ENCODE assay signal across 7 mouse cellular contexts in the genomic region with DNA sequence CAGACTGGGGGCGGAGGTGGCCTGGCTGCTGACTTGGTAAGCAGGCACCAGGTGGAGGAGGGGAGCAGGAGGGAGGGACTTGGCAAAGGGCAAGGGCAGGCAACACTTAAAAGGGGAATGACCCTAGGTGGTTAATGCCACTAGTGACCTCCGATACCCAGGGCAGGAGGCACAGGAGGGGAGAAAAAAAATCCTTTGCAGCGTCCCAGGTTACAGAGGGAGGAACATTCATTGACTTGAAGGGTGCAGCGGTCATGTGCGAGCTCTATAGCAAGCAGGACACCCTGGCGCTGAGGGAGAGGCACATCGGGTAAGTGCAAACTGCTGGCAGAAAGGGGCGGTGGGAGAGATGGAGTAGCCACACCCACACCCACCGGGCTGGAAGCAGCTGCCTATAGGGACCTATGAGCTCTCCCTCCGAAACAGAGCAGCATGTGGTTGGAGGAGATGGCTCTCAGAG. TPM values are rescaled to one million over a fixed set of nuclear protein-coding genes. Genes with fewer than 3 reads are reported as not detected.
A peak's percentile ranks its signal among the peaks of the same experiment; 100 is the strongest.
DNase-seq lines count a peak whose midpoint lies in the region; ATAC-seq and TF ChIP-seq lines count a peak whose summit lies in the region.

A gene (plus strand): TSS at position 10 of the 460 bp plus-strand sequence.

- no peak within 1 kb of the TSS for H3K27ac ChIP-seq in lung, embryonic 15.5 days
- H3K27ac ChIP-seq in forebrain, embryonic 14.5 days (ENCODE audit: low read depth, low read length): no peak within 1 kb of the TSS
- no peak within 1 kb of the TSS for H3K27ac ChIP-seq in kidney, postnatal 0 days
- H3K27ac ChIP-seq in neural tube, embryonic 11.5 days (ENCODE audit: low read depth, low read length): no peak within 1 kb of the TSS

- H3K36me3 ChIP-seq in lung, embryonic 15.5 days: no peaks in the 10 kb centered on the region
- H3K36me3 ChIP-seq in forebrain, embryonic 14.5 days (ENCODE audit: control insufficient read depth, insufficient read depth, low read length): no peaks in the 10 kb centered on the region
- no peaks in the 10 kb centered on the region for H3K36me3 ChIP-seq in kidney, postnatal 0 days (ENCODE audit: insufficient read depth, low read length)
- H3K36me3 ChIP-seq in neural tube, embryonic 11.5 days (ENCODE audit: control insufficient read depth, insufficient read depth, low read length): no peaks in the 10 kb centered on the region

- no peak for TF ChIP-seq CTCF in kidney, postnatal 0 days (IDR thresholded peaks at IDR 0.05; ENCODE audit: low read depth)

- 0 out of 2 replicates have a peak, but pooled peaks have one; percentile 49 for ATAC-seq in lung, embryonic 15.5 days (ENCODE audit: borderline replicate concordance, extremely low read depth, low FRiP score, low TSS enrichment)
- no peak for ATAC-seq in forebrain, embryonic 14.5 days
- peak; percentile 84 for ATAC-seq in kidney, postnatal 0 days (replicated peaks; ENCODE audit: low FRiP score, low read depth)
- peak; percentile 41; the same call in 1 of the 2 replicates for ATAC-seq in neural tube, embryonic 11.5 days (ENCODE audit: insufficient read depth, low FRiP score, low TSS enrichment)

- H3K9me3 ChIP-seq in lung, embryonic 15.5 days: no peaks in the 10 kb centered on the region
- no peaks in the 10 kb centered on the region for H3K9me3 ChIP-seq in forebrain, embryonic 14.5 days (replicated peaks; ENCODE audit: control insufficient read depth, low read length)
- H3K9me3 ChIP-seq in kidney, postnatal 0 days (replicated peaks; ENCODE audit: low read length): no peaks in the 10 kb centered on the region
- no peaks in the 10 kb centered on the region for H3K9me3 ChIP-seq in neural tube, embryonic 11.5 days (ENCODE audit: control insufficient read depth, low read length)

- H3K4me1 ChIP-seq in lung, embryonic 15.5 days: peaks cover 7% of the 10 kb centered on the region; the same call in 1 of the 2 replicates
- no peaks in the 10 kb centered on the region for H3K4me1 ChIP-seq in forebrain, embryonic 14.5 days (ENCODE audit: control insufficient read depth, insufficient read depth, low read length)
- H3K4me1 ChIP-seq in kidney, postnatal 0 days (replicated peaks; ENCODE audit: insufficient read depth, low read length): peaks cover 6% of the 10 kb centered on the region; the same call in 1 of the 2 replicates
- no peaks in the 10 kb centered on the region for H3K4me1 ChIP-seq in neural tube, embryonic 11.5 days (ENCODE audit: control insufficient read depth, insufficient read depth, low read length)

- peak within 1 kb of the TSS; percentile 52 for H3K4me2 ChIP-seq in lung, embryonic 15.5 days
- peak within 1 kb of the TSS; percentile 3; the same call in 1 of the 2 replicates for H3K4me2 ChIP-seq in forebrain, embryonic 14.5 days (ENCODE audit: low read length)
- peak within 1 kb of the TSS; percentile 47 for H3K4me2 ChIP-seq in kidney, postnatal 0 days (ENCODE audit: low read length)
- peak within 1 kb of the TSS; percentile 33 for H3K4me2 ChIP-seq in neural tube, embryonic 11.5 days (ENCODE audit: low read depth)

- no peak within 1 kb of the TSS for H3K9ac ChIP-seq in lung, embryonic 15.5 days
- H3K9ac ChIP-seq in forebrain, embryonic 14.5 days (ENCODE audit: low read length): no peak within 1 kb of the TSS
- no peak within 1 kb of the TSS for H3K9ac ChIP-seq in kidney, postnatal 0 days (ENCODE audit: low read depth, low read length)
- H3K9ac ChIP-seq in neural tube, embryonic 11.5 days (ENCODE audit: low read length): no peak within 1 kb of the TSS

- WGBS in lung, embryonic 15.5 days: 4% methylated on average over 10 of the region's 10 CpGs
- 1% methylated on average over 10 of the region's 10 CpGs for WGBS in forebrain, embryonic 14.5 days
- 4% methylated on average over 10 of the region's 10 CpGs for WGBS in kidney, postnatal 0 days
- WGBS in neural tube, embryonic 11.5 days: 4% methylated on average over 10 of the region's 10 CpGs

- 0 out of 2 replicates have a peak within 1 kb of the TSS, but pooled peaks have one; percentile 10 for H3K4me3 ChIP-seq in lung, embryonic 15.5 days
- H3K4me3 ChIP-seq in forebrain, embryonic 14.5 days (ENCODE audit: low read depth, low read length): no peak within 1 kb of the TSS
- H3K4me3 ChIP-seq in kidney, postnatal 0 days (replicated peaks; ENCODE audit: low read depth, low read length): peak within 1 kb of the TSS; percentile 14; the same call in 1 of the 2 replicates
- H3K4me3 ChIP-seq in neural tube, embryonic 11.5 days (ENCODE audit: low read depth, low read length): no peak within 1 kb of the TSS

- peaks cover 7% of the 10 kb centered on the region; the same call in 1 of the 2 replicates for H3K27me3 ChIP-seq in lung, embryonic 15.5 days
- H3K27me3 ChIP-seq in forebrain, embryonic 14.5 days (replicated peaks; ENCODE audit: control insufficient read depth, insufficient read depth, low read length): no peaks in the 10 kb centered on the region
- no peaks in the 10 kb centered on the region for H3K27me3 ChIP-seq in kidney, postnatal 0 days (ENCODE audit: insufficient read depth, low read length)
- no peaks in the 10 kb centered on the region for H3K27me3 ChIP-seq in neural tube, embryonic 11.5 days (ENCODE audit: control insufficient read depth, insufficient read depth, low read length)

- DNase-seq in lung, postnatal 4 days: no peak
- peak; percentile 18 for DNase-seq in forebrain, embryonic 14.5 days (ENCODE audit: low spot score)
- DNase-seq in kidney, postnatal 0 days (ENCODE audit: low spot score): peak; percentile 44
- peak; percentile 23 for DNase-seq in neural tube, embryonic 11.5 days (ENCODE audit: low spot score)
- DNase-seq in right cerebral cortex, postnatal 14 days: no peak
- no peak for DNase-seq in right cerebral cortex, postnatal 25 days

RNA-seq across cellular contexts. Expression of the gene that starts here (rescaled TPM):
- not detected in 2 replicates for polyA plus RNA-seq in lung, embryonic 15.5 days (2015; fragmentation: Nextera tagmentation; extraction: Ambion mirVana)
- not detected in 2 replicates for polyA plus RNA-seq in forebrain, embryonic 14.5 days (2014; fragmentation: Nextera tagmentation; extraction: Ambion mirVana)
- 6.7 and 7.6 TPM in 2 replicates for polyA plus RNA-seq in kidney, postnatal 0 days (2015; fragmentation: Nextera tagmentation; extraction: Ambion mirVana)
- polyA plus RNA-seq in neural tube, embryonic 11.5 days (2014; fragmentation: Nextera tagmentation; extraction: Ambion mirVana): not detected in 2 replicates

Comparison
In these comparisons a context has a peak if more than half of its experiments do, and no peak if none do; other contexts are left out.
1. Peak in ATAC-seq, H3K4me3 ChIP-seq and H3K4me2 ChIP-seq in lung, embryonic 15.5 days; RNA of the gene not detected or under 1 TPM.
2. Peak in DNase-seq and H3K4me2 ChIP-seq in forebrain, embryonic 14.5 days; RNA of the gene not detected or under 1 TPM.
3. Peak in DNase-seq, ATAC-seq and H3K4me2 ChIP-seq in neural tube, embryonic 11.5 days; RNA of the gene not detected or under 1 TPM.